Mouse (Mus musculus) subcutaneous adipose tissue, adult 2 months (tissue): ENCODE data around the gene Ddah1. TPM values are rescaled to one million over a fixed set of nuclear protein-coding genes. Genes with fewer than 3 reads are reported as not detected.

Source experiments
- polyA plus RNA-seq: library from polyadenylated mRNA; depleted of rRNA; stranded (reverse); fragments of >200 nt; gene quantifications from 2 replicates; pipeline ENCODE4 v1.2.3, GENCODE M21; 2012; ENCODE audit warnings: low replicate concordance; rRNA removed

Gene Ddah1
- 5.2 and 6.6 TPM in 2 replicates for polyA plus RNA-seq

GRCm38 (mm10) chr3:145758561-145759378 is at the start of gene Ddah1:
Gene Ddah1 (plus strand): TSS chr3:145758675.

GRCm38 (mm10) chr3:145922019-145922854 is 163.8 kb downstream of the Ddah1 start, which contains the start of gene Bcl10:
Gene Bcl10 (plus strand): TSS chr3:145922804.

GRCm38 (mm10) chr3:145937505-145938404 is 179.3 kb downstream of the Ddah1 start, which contains the start of gene 2410004B18Rik:
Gene 2410004B18Rik (plus strand): TSS chr3:145938014.

Other genes with a start within 250 kb of the Ddah1 start
- 3.0 and 10.2 TPM in 2 replicates for gene Znhit6, start 182.5 kb upstream of the Ddah1 start, polyA plus RNA-seq
- gene Ccn1, start 108.7 kb upstream of the Ddah1 start, polyA plus RNA-seq: 13.5 and 24.6 TPM in 2 replicates
- gene Bcl10, start 164.1 kb downstream of the Ddah1 start, polyA plus RNA-seq: 13.5 and 14.1 TPM in 2 replicates
- gene 2410004B18Rik, start 179.3 kb downstream of the Ddah1 start, polyA plus RNA-seq: 10.5 and 15.5 TPM in 2 replicates
- gene Syde2, start 229.2 kb downstream of the Ddah1 start, polyA plus RNA-seq: 5.2 and 6.4 TPM in 2 replicates